Mouse (Mus musculus) mouse embryonic stem cell (cell line): ENCODE results near the gene Gm10645.

Experiments used
- in situ Hi-C, 2 experiments: fragments of 300-500 bp; cut with MboI; formaldehyde crosslinking; loops; 1 replicate in 1 of 2; 3 replicates in 1 of 2; pipeline ENCODE4 v1.14.3; 2019 to 2020; ENCODE audit warnings: low sequenced_read_pairs in 2 of 2, low pct_unique_long_range_greater_than_20kb in 1 of 2, mixed read lengths in 1 of 2; ENCODE audit not compliant: unreplicated experiment in 1 of 2

Gene Gm10645

GRCm38 (mm10) chr8:83175680-83176079, 9.7 kb upstream of the Gm10645 start:
- in situ Hi-C loops: no loop called here

- in situ Hi-C loops: loop anchor here in 1 of 2 experiments (5.0 kb wide), 1 partner anchor 69 kb away; no protein-coding TSS in a partner anchor
Measured at GRCm38 (mm10) chr8:83170894-83171293, 4.9 kb upstream of the Gm10645 start.

GRCm38 (mm10) chr8:83169709-83170108, 3.7 kb upstream of the Gm10645 start:
- in situ Hi-C loops: loop anchor here in 1 of 2 experiments (5.0 kb wide), 1 partner anchor 67 kb away; no protein-coding TSS in a partner anchor

DNA sequence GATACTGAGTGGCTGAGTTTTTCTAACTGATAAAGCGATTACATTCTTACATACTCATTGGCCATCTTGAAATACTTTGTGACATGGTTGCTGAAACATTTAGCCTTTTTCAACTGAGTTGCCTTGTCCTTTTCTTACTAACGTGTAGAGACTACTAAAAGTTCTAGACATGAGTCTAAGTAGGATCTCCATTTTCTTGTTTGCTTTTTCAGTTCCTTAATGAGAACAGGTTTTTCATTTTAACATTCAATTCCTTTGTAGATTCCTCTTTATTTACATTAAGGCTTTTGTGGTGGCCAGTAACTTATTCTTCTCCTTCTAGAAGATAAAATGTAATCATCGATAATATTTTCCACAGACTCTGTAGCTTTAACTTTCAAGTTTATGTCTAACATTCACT, 3.2 kb upstream of the Gm10645 start:
- in situ Hi-C loops: no loop called here

DNA sequence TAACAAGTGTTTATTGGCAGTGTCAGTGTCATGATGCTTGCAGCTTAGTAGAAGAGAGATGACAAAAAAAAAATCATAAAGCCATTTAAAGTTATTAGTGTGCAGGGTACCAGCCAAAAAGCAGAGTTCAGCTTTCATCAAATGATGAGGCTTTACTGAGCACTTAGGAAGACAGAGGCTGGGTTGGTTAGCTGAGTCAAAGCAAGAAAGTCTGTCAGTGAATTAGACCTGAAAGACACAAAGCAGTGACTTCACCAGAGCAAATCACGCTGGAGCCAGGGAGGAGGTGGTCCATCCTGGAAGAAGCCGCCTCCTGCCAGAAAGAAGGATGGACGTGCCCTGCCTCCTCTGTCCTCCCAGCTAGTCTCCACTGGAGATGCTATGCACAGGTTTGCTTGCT, 2.0 kb upstream of the Gm10645 start:
- in situ Hi-C loops: no loop called here

DNA sequence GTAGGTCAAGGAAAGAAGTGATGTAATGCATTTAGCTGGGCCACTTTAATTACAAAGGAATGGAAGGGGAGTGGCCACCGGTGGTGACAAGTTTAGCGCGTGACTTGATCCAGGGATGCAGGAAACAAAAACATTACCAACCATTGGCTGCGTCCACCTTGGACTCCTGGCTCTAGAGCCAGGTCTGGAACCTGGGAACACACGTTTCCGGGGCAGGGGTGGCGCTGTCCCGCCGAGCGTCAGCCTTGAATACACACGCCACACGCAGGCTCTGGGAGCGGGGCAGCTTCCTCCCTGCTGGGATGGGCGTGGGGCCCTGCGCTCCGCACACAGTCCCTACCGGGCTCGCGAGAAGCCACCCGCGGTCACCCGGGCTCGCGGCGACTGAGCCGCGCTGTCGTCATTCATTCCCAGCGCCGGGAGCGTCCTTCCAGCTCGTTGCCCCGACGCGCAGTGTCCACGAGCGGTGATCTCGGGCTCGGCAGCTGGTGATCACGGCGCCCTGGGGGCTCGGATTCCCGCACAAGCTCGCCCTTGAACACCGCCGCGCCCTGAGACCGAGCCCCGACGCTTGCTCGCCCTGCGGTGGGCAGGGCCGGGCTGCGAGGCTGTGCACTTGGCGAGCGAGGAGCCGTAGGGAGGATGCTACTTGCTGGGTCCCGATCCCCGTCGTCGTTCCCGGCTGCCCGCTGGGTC, 587 bp downstream of the Gm10645 start, which contains the start of gene Tbc1d9:
Gene Tbc1d9, plus strand, starts transcription at position 118 of the 696 bp plus-strand sequence.
- in situ Hi-C loops: no loop called here

- in situ Hi-C loops: no loop called here
Measured at GRCm38 (mm10) chr8:83160613-83161012, 5.4 kb downstream of the Gm10645 start.

DNA sequence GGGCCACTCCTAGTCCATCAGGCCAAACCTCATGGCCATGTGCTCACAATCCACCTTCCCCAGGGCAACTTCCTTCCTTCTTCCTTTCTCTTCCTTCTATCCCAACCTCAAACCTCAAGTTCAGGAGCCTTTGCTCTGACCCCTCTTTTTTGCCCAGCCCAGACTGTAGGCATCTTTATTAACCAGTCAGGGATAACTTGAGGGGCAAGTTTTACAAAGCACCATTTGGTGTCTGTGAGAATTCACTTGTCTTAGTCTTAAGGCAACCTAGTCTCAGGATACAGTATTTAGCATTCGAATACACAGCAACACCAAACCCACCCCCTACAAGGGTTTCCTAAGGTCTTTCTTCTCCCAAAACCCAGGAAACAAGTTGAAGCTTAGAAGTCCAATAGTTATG, 6.4 kb downstream of the Gm10645 start:
- in situ Hi-C loops: no loop called here

GRCm38 (mm10) chr8:83158971-83159370, 7.0 kb downstream of the Gm10645 start:
- in situ Hi-C loops: no loop called here

DNA sequence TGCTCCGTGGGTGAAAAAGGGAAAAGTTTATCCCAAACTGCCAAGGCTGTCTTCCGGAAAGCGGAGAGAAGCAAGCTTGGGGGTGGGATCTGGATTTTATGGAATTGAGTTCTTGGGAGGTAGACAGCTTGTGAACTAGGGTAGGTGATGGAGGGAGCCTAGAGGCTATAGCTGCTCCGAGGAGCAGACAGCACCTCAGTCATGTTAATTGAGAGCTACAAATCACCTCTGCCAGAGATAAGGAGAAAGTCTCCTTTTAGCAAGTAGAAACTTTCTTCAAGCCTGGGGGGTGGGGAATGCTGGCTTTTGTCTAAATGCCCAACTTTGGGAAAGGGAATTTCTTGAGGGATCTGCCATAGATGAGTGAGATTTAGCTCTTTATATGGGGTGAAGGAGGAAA, 10.9 kb downstream of the Gm10645 start:
- in situ Hi-C loops: no loop called here

DNA sequence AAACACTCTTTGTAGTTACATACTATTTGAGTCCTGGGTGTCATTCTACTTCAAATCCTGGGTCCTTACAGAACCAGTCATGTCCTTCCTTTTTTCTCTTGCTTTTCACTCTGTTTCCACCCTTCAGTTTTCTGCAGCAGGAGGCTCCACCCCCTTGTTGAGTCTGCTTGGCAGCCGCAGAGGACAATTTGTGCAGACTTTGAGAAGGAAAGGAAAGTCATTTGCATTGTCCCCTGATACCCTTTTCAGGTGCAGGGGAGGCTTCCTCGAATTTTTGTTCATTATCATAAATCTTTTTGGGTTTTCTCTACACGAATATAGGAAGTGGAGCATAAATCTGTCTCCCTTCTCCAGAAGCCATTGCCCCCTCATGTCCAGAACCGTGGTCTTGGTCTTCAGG, 13.5 kb downstream of the Gm10645 start:
- in situ Hi-C loops: no loop called here

- in situ Hi-C loops: no loop called here
Measured at GRCm38 (mm10) chr8:83152055-83152454, 13.9 kb downstream of the Gm10645 start.

- in situ Hi-C loops: no loop called here
Measured at GRCm38 (mm10) chr8:83149124-83149523, 16.8 kb downstream of the Gm10645 start.

- in situ Hi-C loops: no loop called here
Measured at GRCm38 (mm10) chr8:83145421-83145820, 20.5 kb downstream of the Gm10645 start.

GRCm38 (mm10) chr8:83144601-83145000, 21.4 kb downstream of the Gm10645 start:
- in situ Hi-C loops: no loop called here

DNA sequence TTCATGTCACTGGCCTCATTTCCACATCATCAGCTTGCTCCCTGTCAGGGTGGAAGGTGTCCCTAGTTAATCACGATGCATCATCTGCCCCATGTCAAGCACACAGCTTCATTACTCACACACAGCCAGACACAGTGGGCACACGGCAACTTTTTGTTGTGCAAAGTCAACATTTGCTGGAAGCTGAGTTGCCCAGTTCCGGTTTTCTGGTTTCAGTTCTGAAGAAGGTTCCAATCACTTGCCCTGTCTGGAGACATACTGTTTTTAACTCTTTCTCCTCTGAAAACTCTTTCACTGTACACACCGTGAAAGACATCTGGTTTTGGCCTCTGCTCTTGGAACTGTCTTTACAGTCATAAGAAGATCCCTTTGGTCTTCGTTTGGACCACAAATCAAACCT, 24.6 kb downstream of the Gm10645 start:
- in situ Hi-C loops: no loop called here

DNA sequence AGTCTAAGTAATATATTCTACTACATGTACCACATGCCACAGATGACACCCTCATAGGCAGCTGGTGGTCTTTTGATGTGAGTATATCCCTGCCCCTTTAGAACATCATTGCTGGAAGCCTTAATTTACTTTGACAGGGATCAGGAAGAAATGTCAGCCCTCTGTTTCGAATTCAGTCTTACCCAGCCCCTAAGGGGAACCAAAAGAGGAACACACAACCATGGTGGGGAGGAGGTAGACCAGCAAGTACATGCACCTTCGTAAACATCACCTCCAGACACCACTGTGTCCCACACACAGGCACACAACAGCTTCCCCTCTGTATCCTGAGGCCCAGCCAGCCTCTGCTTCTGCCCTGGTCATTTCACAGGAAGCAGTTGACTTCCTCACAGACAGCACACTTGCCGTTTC, 25.3 kb downstream of the Gm10645 start:
- in situ Hi-C loops: no loop called here

DNA sequence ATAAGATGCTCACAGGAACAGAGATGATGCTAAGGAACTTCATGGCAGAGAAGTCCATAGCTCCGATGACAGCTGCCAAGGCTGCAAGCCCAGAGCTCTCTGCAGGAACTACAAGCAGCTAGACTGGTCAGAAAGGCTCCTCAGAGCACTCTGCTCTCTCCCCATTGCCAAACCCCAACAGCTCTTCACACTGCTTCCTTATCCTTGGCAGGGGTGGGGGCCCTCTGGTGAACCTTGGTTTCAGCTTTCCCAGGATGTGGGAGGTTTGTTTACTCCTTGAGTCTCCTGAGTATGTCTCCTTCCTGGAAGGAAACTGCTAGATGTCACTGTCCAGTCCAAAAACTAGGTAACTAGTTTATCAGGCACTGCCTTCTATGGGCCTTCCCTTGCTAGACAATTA, 25.9 kb downstream of the Gm10645 start:
- in situ Hi-C loops: no loop called here

DNA sequence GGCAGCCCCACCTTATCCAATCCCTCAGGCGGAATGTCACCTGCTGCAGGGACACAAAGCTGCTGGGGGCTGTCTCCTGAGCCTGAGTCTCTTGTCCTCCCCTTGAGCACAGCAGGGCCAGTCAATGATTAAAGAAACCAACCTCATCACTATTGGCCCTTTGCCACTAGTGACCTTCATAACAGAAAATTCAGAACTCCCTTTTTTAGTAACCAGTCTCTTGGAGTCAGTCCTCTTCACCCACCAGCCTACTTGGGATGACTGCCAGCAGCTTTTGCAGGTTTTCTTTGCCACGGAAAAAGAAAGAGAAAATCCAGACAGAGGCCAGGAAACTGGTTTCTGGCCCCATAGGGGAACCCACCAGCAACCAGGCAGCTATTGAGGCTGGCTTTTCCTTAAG, 30.9 kb downstream of the Gm10645 start:
- in situ Hi-C loops: no loop called here
